Comparison of ENCODE assay signal across 8 mouse cellular contexts in genomic region chr4:136285811-136286371, GRCm38 (mm10). TPM values are rescaled to one million over a fixed set of nuclear protein-coding genes. Genes with fewer than 3 reads are reported as not detected.
DNase-seq lines count a peak whose midpoint lies in the region; ATAC-seq and TF ChIP-seq lines count a peak whose summit lies in the region.

No protein-coding gene starts in this region.

- 0 out of 2 replicates have a peak, but pooled peaks have one; percentile 14 for TF ChIP-seq CTCF in bone marrow, adult 2 months (IDR thresholded peaks at IDR 0.05; ENCODE audit: control insufficient read depth, insufficient read depth, low read length)
- TF ChIP-seq CTCF in midbrain, postnatal 0 days (IDR thresholded peaks at IDR 0.05) = no peak

- DNase-seq in 416B (ENCODE audit: low read depth) = peak; percentile 98
- DNase-seq in heart, adult 8-10 months (ENCODE audit: low spot score) = peak; percentile 98
- DNase-seq in kidney, adult 9 months = peak; percentile 99
- DNase-seq in limb, embryonic 14.5 days (ENCODE audit: low spot score) = peak; percentile 98
- peak; percentile 98 for DNase-seq in midbrain, postnatal 0 days (ENCODE audit: low spot score)
- peak; percentile 90 to 91 for DNase-seq in spleen, postnatal 14 days (ENCODE audit: low spot score in 2 of 2)

- H3K9me3 ChIP-seq in embryonic facial prominence, embryonic 15.5 days (replicated peaks) = 0 out of 2 replicates have a peak, but pooled peaks cover 3% of the 10 kb centered on the region
- H3K9me3 ChIP-seq in limb, embryonic 14.5 days (ENCODE audit: control insufficient read depth, low read length) = 0 out of 2 replicates have a peak, but pooled peaks cover 4% of the 10 kb centered on the region
- no peaks in the 10 kb centered on the region for H3K9me3 ChIP-seq in midbrain, postnatal 0 days (ENCODE audit: low read length)

- no peaks in the 10 kb centered on the region for H3K27me3 ChIP-seq in embryonic facial prominence, embryonic 15.5 days
- peaks cover 8% of the 10 kb centered on the region; the same call in 1 of the 2 replicates for H3K27me3 ChIP-seq in limb, embryonic 14.5 days (ENCODE audit: control insufficient read depth, insufficient read depth, low read length)
- H3K27me3 ChIP-seq in midbrain, postnatal 0 days (ENCODE audit: insufficient read depth, low read length) = no peaks in the 10 kb centered on the region

- peak overlapping the region; percentile 82 for H3K4me2 ChIP-seq in embryonic facial prominence, embryonic 15.5 days (replicated peaks)
- peak overlapping the region; percentile 77 for H3K4me2 ChIP-seq in limb, embryonic 14.5 days (replicated peaks; ENCODE audit: low read depth, low read length, severe bottlenecking)
- H3K4me2 ChIP-seq in midbrain, postnatal 0 days (ENCODE audit: low read depth, low read length, poor library complexity, severe bottlenecking) = peak overlapping the region; percentile 70

- peak; percentile 88 for ATAC-seq in embryonic facial prominence, embryonic 15.5 days (ENCODE audit: insufficient number of reproducible peaks, low FRiP score, low TSS enrichment, low read depth)
- ATAC-seq in limb, embryonic 14.5 days (ENCODE audit: low FRiP score, low read depth) = peak; percentile 90
- ATAC-seq in midbrain, postnatal 0 days (ENCODE audit: low FRiP score) = peak; percentile 85

- peak overlapping the region; percentile 16 for H3K27ac ChIP-seq in bone marrow, adult 2 months (ENCODE audit: control insufficient read depth, insufficient read depth, low read depth, low read length, poor library complexity)
- H3K27ac ChIP-seq in embryonic facial prominence, embryonic 15.5 days (replicated peaks) = peak overlapping the region; percentile 98
- H3K27ac ChIP-seq in limb, embryonic 14.5 days (replicated peaks; ENCODE audit: low read depth, low read length) = peak overlapping the region; percentile 85
- H3K27ac ChIP-seq in midbrain, postnatal 0 days (ENCODE audit: low read depth, low read length) = peak overlapping the region; percentile 93

- peaks cover 39% of the 10 kb centered on the region for H3K36me3 ChIP-seq in embryonic facial prominence, embryonic 15.5 days
- peaks cover 39% of the 10 kb centered on the region for H3K36me3 ChIP-seq in limb, embryonic 14.5 days (ENCODE audit: control insufficient read depth, insufficient read depth, low read length)
- H3K36me3 ChIP-seq in midbrain, postnatal 0 days (ENCODE audit: insufficient read depth, low read length) = peaks cover 13% of the 10 kb centered on the region; the same call in 1 of the 2 replicates

- TF ChIP-seq POLR2A in bone marrow, adult 2 months (IDR thresholded peaks at IDR 0.05; ENCODE audit: borderline replicate concordance, control insufficient read depth, low read depth, low read length) = peak; percentile 69; the same call in 1 of the 2 replicates
- peak; percentile 45; the same call in 1 of the 2 replicates for TF ChIP-seq POLR2A in limb, embryonic 14.5 days (IDR thresholded peaks at IDR 0.05; ENCODE audit: borderline replicate concordance, extremely low read depth, insufficient read depth, insufficient read length)

- peak overlapping the region; percentile 87 for H3K4me3 ChIP-seq in bone marrow, adult 2 months (replicated peaks; ENCODE audit: control insufficient read depth, low read depth, low read length)
- H3K4me3 ChIP-seq in embryonic facial prominence, embryonic 15.5 days (replicated peaks) = peak overlapping the region; percentile 82
- peak overlapping the region; percentile 75 for H3K4me3 ChIP-seq in limb, embryonic 14.5 days (replicated peaks; ENCODE audit: low read length)
- peak overlapping the region; percentile 72 for H3K4me3 ChIP-seq in midbrain, postnatal 0 days (ENCODE audit: low read depth, low read length)

- H3K9ac ChIP-seq in embryonic facial prominence, embryonic 15.5 days = peak overlapping the region; percentile 77
- H3K9ac ChIP-seq in limb, embryonic 14.5 days (ENCODE audit: low read depth, low read length, severe bottlenecking) = peak overlapping the region; percentile 71
- H3K9ac ChIP-seq in midbrain, postnatal 0 days (replicated peaks; ENCODE audit: low read length, poor library complexity, severe bottlenecking) = peak overlapping the region; percentile 79

- WGBS in bone marrow, adult 2 months = under 1% methylated on average over 29 of the region's 29 CpGs
- whole genome bisulfite sequencing in embryonic facial prominence, embryonic 15.5 days = under 1% methylated on average over 29 of the region's 29 CpGs
- under 1% methylated on average over 29 of the region's 29 CpGs for WGBS in limb, embryonic 14.5 days
- 0% methylated on average over 29 of the region's 29 CpGs for WGBS in midbrain, postnatal 0 days

- H3K4me1 ChIP-seq in bone marrow, adult 2 months (ENCODE audit: control insufficient read depth, insufficient read depth, low read length) = no peaks in the 10 kb centered on the region
- peaks cover 34% of the 10 kb centered on the region for H3K4me1 ChIP-seq in embryonic facial prominence, embryonic 15.5 days
- H3K4me1 ChIP-seq in limb, embryonic 14.5 days (ENCODE audit: control insufficient read depth, insufficient read depth, low read length) = peaks cover 26% of the 10 kb centered on the region
- H3K4me1 ChIP-seq in midbrain, postnatal 0 days (ENCODE audit: insufficient read depth, low read length) = peaks cover 10% of the 10 kb centered on the region; the same call in 1 of the 2 replicates

RNA-seq across cellular contexts. Expression of gene Zfp46, which starts 1.4 kb away (rescaled TPM):
- 2.5 and 3.8 TPM in 2 replicates for polyA plus RNA-seq in bone marrow, adult 2 months (2011; ENCODE audit: insufficient read depth, insufficient read length, low replicate concordance, missing spikeins)
- polyA plus RNA-seq in embryonic facial prominence, embryonic 15.5 days (2015; fragmentation: Nextera tagmentation; extraction: Ambion mirVana) = 25.0 and 25.5 TPM in 2 replicates
- 10 to 100 TPM; 31.3 to 46.4 (median 39.0) TPM for total RNA-seq in heart, adult 8-10 months (2022)
- polyA plus RNA-seq in limb, embryonic 14.5 days (2012; rRNA removed) = 39.6 and 47.0 TPM in 2 replicates
- polyA plus RNA-seq in limb, embryonic 14.5 days (2014; fragmentation: Nextera tagmentation; extraction: Ambion mirVana) = 28.2 and 30.2 TPM in 2 replicates
- total RNA-seq in midbrain, postnatal 0 days (2014; rRNA removed) = 53.8 and 66.9 TPM in 2 replicates
- 27.2 and 27.7 TPM in 2 replicates for polyA plus RNA-seq in midbrain, postnatal 0 days (2015; fragmentation: Nextera tagmentation; extraction: Ambion mirVana)

RNA-seq across cellular contexts. Expression of gene Hnrnpr, which starts 24.9 kb away (rescaled TPM):
- polyA plus RNA-seq in bone marrow, adult 2 months (2011; ENCODE audit: insufficient read depth, insufficient read length, low replicate concordance, missing spikeins) = 76.2 and 86.6 TPM in 2 replicates
- polyA plus RNA-seq in embryonic facial prominence, embryonic 15.5 days (2015; fragmentation: Nextera tagmentation; extraction: Ambion mirVana) = 153 and 159 TPM in 2 replicates
- total RNA-seq in heart, adult 8-10 months (2022) = 10 to 100 TPM; 34.6 to 47.6 (median 41.4) TPM
- polyA plus RNA-seq in limb, embryonic 14.5 days (2012; rRNA removed) = 96.8 and 135 TPM in 2 replicates
- 163 and 179 TPM in 2 replicates for polyA plus RNA-seq in limb, embryonic 14.5 days (2014; fragmentation: Nextera tagmentation; extraction: Ambion mirVana)
- total RNA-seq in midbrain, postnatal 0 days (2014; rRNA removed) = 98.0 and 113 TPM in 2 replicates
- polyA plus RNA-seq in midbrain, postnatal 0 days (2015; fragmentation: Nextera tagmentation; extraction: Ambion mirVana) = 157 and 162 TPM in 2 replicates

RNA-seq across cellular contexts. Expression of gene Tcea3, which starts 38.4 kb away (rescaled TPM):
- polyA plus RNA-seq in bone marrow, adult 2 months (2011; ENCODE audit: insufficient read depth, insufficient read length, low replicate concordance, missing spikeins) = 8.1 TPM in 1 of 2 replicates, not detected in the other
- 19.2 and 20.7 TPM in 2 replicates for polyA plus RNA-seq in embryonic facial prominence, embryonic 15.5 days (2015; fragmentation: Nextera tagmentation; extraction: Ambion mirVana)
- 100 to 1,000 TPM; 142 to 162 (median 148) TPM for total RNA-seq in heart, adult 8-10 months (2022)
- 4.7 and 8.0 TPM in 2 replicates for polyA plus RNA-seq in limb, embryonic 14.5 days (2012; rRNA removed)
- polyA plus RNA-seq in limb, embryonic 14.5 days (2014; fragmentation: Nextera tagmentation; extraction: Ambion mirVana) = 17.4 and 20.6 TPM in 2 replicates
- total RNA-seq in midbrain, postnatal 0 days (2014; rRNA removed) = 0.66 and 1.1 TPM in 2 replicates
- 2.7 and 3.1 TPM in 2 replicates for polyA plus RNA-seq in midbrain, postnatal 0 days (2015; fragmentation: Nextera tagmentation; extraction: Ambion mirVana)

Comparison
In these comparisons a context has a peak if more than half of its experiments do, and no peak if none do; other contexts are left out.
1. Peak in every context shown above with its lines: DNase-seq, ATAC-seq, H3K4me3 ChIP-seq and H3K27ac ChIP-seq.
2. H3K27ac ChIP-seq: peak in every context shown above with its lines; median percentile 98 in embryonic facial prominence, embryonic 15.5 days; 93 in midbrain, postnatal 0 days; 85 in limb, embryonic 14.5 days; 16 in bone marrow, adult 2 months.